Mouse (Mus musculus): Measurements from ENCODE around the gene Fetub. TPM values are rescaled to one million over a fixed set of nuclear protein-coding genes. Genes with fewer than 3 reads are reported as not detected.

The Fetub gene
- total RNA-seq (2021): not detected
- long read RNA-seq, experiment 1: 0 reads
- long read RNA-seq, experiment 2: 0 reads

DNA sequence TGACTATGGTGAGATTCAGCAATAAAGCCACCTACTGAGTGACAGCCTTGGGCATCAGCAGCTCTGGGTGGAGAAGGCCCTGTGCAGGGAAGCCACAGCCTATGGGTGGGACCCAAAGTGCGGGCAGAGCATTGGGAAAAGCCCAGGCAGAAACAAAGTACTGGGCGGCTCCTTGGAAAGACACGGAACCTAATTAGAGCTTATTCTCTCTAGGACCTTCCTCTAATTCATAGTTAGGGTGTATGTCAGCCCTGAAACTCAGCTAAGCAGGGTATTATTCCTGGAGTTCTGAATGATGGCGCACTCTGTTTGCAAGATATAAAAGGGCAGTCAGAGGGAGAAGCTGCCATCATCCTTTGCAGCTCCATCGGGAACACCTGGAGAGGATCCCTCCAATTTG is at the start of gene Fetub:
Gene Fetub, plus strand, starts transcription at position 301 of the 400 bp plus-strand sequence.
- DNase-seq: no peak

DNA sequence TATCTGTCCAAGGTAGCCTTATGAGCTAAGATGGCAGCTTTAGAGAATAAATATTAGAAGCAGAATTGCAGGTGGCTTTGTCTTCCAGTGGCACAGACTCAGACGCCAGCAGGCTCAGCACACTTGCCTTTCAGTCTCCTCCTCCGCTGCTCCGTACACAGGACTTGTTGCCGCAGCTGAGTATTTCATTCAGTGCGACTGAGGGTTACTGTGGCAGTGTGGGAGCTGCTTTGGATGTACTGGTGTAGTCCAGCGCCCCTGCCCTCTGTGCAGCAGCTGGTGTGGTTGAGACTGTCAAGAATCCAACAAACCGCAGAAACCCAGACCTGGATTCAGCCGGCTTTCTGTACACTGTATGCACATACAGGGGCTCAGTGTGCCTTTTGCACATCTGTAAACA is 45.7 kb upstream of the Fetub start:
- no peak for DNase-seq

DNA sequence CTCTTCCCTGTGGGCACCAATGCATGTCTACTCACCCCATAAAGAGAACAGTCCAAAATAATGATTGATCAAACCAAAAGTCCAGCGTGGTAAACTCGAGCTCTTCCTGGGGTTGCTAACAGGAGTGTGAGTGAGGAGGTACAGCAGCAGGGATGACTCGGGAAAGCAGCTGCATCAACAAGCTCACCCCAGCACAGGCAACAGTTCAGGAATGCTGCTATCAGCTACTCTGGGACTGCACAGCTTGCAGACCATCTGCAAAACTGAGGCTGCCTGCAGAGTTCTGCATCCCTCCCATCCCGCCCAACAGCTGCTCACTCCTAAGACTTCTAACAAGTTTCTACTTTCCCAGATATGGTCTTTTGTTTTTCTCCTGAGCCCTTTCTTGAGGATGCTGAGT is 44.8 kb upstream of the Fetub start:
- no peak for DNase-seq

DNA sequence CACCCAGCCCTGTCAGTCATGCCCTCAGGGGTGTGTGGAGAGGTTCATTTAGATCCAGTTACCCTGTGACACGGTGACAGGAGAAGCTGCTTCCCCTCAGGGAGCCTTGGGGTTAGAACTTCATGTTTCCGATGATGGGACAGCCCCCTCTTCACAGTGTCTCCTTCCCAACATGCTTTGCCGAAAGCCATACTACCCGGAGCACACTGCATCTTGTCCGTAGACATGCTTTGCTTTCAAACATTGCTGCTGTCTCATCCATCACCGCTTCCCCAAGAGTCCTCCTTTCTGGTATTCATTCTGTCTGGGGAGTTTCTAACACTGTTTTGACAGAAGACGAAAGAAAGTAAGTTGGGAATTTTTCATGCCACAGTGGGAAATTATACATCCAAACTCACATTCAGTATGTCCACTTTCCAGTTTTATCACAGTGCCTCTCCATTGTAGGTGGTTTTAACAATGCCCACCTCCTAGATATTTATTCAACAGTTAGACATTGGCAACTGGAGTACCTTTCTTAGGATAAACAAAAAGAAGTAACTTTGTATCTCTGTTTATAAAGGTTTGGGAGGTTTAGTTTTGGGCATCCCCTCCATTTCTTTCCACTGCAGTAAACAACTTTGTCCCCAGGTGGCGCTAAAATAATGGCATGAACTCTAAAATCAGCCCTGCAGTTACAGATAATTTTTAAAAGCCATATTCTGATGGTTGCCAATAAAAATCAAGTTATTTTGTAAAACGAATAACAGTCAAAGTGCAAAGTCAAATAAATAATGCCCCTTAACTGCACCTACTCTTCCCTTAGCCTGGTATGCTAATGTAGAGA is 41.7 kb upstream of the Fetub start:
- no peak for DNase-seq

DNA sequence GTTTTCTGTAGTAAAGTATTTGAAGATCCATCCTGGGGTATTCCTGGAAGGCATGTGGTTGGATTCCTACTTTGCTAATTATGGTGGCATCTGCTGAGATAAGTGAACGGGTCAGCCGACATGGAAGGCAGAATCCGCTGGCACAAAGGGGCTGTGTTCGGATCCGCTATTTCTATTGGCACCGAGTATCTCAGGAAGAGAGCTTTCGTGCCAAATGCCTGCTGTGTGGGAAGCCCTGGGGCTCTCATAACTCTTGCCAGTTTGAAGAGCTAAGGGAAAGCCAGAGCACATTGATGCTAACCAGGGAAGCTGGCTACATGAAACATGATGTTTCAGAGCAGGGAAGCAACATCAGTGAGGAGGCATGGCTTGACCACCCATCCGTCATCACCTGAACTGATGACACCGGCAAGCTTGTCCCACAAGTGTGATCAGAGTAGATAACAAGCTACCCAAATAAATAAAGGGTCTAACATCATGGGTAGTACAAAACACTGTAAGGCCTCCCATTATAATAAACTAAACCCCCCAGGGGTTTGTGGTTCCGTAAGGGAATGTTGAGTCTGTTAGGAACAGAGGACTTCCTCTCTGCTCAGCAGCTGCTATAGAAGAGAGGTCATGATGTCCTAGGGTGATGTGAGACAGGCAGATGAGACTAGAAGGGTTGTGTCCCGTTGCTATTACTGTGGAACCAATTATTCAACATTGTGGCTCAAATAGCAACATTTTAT is 40.3 kb upstream of the Fetub start:
- DNase-seq: no peak

DNA sequence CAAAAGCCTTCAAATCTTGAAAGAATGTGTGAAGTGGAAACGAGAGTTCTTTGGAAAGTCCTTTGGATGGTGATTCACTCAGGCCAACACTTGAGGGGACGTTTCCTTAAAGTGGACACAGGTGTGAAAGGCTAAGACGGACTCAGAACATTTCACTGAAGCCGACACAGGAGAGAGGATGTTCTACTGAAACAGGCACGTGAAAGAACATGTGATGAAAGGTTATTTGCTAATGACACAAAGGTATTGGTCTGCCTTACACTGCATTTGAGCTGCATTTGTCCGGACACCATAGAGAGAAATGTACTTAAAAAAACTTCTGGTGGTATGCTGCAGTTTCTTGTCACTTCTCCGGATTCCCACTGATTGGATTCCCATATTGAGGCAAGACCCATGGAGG is 39.4 kb upstream of the Fetub start:
- DNase-seq: no peak

DNA sequence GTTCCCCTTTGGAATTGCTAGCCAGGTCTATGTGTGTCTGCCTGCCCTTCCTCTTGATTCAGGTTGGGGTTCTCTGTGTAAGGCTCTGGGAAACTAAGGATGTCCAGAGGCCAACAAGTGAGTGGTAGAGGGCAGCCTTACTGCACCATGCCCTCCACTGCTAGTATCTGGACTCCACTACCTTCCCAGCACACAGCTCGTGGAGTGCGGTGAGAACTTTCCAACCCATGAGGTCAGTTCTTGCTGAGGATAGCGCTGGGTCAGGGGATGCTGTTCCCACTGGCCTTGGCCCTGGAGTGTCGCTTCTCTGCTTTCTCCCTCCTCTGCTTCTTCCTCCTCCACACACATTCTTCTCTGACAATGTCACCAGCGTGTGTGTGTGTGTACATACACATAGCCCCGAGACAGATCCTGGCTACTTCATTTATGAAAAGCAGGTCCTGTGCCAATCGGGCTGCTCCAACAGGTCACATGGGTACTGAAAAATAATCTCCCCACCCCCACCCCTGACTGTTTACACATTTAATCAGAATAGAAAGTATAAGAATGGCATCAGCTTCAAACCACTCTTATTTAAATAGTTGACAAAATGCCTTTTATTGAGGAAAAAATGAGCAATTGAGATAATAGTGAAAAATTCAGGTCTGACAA is 38.1 kb upstream of the Fetub start:
- no peak for DNase-seq

DNA sequence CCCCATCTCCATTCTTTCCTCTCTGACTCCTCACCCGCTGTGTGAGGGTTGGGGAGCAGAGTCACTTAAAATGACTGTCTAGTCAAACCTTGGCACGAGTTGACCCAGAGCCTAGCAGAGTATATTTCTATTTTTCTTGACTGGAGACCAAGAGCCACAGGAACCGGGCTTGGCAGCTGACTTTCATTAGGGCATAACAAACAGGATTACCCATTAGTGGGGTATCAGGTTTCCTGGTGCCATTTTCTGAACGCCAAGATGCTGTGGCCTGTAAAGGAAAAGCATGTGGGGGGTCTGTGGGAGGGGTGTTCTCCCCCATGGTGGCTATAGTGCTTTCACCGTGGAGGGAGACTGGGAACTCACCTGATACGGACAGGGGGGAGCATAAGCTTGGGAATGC is 37.2 kb upstream of the Fetub start:
- no peak for DNase-seq

DNA sequence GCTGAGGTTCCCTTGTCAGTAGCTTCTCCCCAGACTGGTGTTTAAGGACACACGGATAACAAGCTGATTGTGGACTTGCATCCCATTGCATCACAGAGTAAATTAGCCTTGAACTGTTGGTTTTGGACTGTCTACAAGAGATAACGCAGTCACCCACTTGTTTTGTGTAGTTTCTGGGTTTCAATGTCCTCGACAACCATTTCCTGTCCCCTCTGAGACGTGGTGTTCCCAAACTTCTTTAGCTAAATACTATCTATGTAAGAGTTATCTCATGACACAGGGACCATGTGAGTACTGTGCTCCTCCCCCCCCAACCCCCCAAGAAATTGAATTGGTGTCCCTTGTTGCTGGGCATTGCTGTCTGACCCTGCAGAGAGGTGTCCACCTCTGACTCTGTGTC is 36.6 kb upstream of the Fetub start:
- no peak for DNase-seq

DNA sequence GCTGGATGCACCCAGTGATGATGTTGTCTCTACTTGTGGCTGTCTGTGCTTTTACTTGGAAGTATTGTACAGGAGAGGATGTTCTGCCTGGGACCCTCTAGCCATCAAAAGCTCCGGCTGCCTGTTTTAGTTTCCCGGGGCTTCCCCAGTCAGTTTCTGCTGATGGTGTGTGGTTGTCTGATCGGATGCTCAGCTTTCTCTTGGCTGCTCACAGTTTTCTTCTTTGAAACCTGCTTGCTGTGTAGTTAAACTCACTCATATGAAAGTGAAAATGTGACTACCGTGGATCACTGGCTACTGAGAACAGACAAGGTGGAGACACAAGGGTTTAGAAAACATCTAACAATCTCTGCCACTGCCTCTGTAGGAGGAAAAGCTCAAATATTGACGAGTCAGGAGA is 34.7 kb upstream of the Fetub start:
- DNase-seq: no peak

DNA sequence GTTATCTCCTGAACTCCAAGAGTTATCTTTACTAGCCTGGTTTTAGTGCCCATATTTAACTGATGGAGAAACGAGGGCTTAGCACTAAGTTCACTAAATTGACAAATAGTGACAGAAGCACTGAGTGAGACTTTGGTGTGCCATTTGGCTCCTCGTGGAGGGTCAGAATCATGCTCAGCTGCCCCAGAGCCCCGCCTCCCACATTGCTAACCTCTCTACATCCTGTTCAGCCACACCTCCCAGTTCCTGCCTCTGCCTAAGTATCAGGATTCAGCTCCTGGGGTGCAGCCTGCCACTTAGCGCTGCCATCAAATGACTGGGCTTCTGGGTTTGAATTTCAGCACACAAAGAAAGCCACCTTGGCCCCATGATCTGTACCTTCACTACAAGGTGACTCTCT is 32.8 kb upstream of the Fetub start:
- no peak for DNase-seq

DNA sequence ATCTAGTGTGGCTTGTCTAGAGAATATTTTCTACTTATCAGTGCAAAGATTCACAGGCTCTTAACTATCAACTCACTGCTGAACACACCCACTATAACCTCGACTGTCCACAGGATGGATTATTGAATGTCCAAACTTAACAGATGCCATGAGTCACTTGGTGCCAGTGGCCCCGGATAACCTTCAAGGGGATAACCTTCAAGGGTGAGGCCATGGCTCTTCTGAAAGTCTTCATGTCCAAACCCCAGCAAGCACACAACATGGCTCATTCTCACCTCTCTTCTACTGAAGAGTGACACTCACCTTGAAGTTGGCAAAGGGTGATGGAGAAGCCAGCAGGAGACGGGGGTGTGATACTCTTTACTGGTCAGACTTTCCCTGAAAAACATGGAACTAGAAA is 31.4 kb upstream of the Fetub start:
- no peak for DNase-seq

DNA sequence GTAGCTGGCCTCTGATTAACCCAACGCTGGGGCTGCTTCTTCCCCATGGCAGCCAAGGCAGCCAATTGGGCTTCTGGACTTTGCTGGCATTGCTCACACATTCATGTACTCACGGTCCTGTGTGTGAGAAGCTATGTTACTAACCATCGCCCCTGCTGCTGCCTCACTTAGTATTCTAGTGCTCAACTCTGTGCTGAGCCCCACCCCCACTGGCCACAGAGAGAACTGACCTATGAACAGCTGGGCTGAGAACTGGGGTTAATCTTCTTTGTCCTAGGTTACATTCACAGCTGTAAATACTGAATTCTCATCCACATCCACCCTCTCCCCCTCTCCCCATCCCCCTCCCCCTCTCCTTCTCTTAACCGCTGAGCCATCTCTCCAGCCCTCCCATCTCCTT is 29.3 kb upstream of the Fetub start:
- no peak for DNase-seq

DNA sequence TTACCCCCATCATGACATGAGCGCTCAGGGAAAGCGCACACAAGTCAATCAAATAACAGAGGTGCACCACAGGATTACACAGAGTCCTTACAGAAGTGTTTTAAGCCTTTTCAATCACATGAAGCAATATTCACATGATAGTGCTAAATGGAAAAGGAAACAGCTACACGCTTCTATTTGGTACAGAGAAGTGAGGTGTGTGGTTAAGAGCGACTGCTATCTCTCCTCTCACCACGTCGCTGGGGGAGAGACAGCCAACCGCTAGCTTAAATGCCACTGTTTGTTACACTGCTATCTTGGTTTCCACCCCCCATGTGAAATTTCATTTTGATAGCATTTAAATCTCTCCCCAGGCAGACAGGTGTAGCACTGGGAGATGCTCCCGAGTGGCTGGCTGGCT is 28.4 kb upstream of the Fetub start:
- DNase-seq: no peak

DNA sequence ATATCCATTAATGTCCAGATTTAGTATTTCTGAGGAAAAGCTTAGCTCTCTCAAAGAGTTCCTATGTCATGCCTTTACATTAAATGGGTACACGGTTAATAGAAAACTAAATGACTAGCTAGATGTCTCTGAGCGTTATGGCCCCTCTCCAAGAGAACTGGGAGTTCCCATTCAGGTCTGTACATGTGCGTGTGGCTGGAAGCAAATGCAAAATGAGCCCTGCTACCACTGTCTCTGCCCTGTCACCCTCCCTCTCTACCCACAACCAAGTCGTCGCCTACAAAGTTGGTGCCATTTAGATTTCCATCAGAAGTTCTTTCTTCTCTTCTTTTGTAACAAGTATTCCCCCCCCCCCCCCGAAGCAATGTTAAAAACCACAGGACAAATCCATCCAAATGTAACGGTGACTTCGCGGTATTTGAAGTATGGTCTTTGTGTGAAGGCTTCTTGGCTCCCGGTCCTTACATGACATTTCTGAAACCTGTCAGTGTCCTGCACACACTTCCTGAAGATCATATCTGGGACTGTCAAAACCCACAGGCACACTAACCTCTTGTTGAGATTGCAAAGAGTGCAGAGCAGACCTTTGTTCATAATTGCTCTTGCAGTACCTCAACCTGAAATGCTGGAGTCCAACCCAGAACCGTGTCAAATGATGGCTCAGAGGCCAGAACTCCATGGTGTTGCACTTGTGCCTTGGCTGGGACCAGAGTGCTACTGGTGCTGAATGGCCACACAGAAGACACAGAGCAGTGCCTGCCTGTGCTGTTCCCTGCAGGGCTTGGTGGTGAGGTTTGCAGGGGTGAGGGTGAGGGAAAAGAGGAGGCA is 27.2 kb upstream of the Fetub start, which contains the start of gene Ahsg:
Gene Ahsg, plus strand, starts transcription at position 595 of the 828 bp plus-strand sequence.
- no peak for DNase-seq

DNA sequence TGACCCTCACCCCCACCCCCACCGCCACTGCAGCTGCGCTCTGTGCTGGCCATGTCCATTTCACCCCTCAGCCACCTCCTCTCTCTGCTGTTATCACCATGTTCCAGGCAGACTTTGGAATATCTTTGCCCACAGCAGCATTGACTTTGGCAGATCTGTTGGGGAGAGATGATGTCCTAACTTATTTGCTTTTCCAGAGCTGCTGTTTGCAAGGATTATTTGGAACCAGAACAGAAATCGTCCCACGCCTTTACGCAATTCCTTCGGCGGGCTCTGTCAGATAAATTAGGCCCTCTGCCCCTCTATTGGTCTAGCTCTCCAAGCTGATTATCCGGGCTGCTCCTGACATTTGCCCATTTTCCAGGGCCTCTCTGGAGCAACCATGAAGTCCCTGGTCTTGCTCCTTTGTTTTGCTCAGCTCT is 26.4 kb upstream of the Fetub start:
- no peak for DNase-seq

DNA sequence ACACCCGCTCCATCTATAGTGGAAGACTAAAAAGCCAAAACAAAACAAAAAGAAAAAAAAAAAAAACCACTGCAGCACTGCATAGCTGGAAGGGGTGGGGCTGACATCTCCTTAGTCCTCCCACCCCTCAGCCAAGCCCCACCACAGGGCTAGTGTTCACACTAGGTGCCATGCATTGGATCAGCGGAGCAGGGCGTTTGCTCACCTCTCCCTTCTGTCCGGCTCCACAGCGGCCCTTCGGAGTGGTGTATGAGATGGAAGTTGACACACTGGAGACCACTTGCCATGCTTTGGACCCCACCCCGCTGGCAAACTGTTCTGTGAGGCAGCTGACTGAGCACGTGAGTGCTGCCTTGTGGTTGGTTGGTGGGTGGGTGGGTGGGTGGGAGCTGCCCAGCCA is 24.0 kb upstream of the Fetub start:
- DNase-seq: no peak

DNA sequence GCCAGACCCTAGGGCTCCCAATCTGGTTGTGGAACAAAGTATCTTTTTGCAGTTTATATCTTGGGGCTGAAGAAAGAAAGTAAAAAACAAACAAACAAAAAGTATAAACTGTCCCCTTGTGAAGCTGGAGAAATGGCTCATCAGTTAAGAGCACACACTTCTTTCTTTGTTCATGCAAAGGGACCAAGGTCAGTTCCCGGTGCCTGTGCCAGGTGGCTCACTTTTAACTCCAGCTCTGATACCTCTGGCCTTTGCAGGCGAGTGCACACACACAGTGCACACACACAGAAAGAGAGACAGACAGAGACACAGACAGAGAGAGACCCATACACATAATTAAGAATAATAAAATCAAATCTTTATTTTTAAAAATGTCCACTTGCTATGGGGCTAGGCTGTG is 21.5 kb upstream of the Fetub start:
- no peak for DNase-seq

DNA sequence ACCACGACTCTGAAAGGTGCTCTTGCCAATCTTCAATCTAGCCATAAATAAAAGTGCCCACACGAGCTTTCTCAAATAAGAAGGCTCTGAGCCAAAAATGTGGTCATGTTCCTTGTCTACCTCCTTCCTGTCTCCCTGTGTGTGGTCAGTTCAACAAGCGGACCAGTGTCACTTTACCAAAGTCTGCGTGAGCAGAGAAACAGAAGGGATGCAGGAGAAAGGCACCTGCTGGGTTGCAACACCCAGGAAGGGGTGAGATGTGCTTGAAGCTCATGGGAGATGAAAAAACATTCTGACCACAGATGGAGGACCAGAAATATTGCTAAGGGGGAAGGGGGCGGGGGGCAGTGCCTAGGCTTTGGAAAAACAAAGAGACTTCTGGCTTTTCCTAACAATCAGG is 18.8 kb upstream of the Fetub start:
- no peak for DNase-seq

DNA sequence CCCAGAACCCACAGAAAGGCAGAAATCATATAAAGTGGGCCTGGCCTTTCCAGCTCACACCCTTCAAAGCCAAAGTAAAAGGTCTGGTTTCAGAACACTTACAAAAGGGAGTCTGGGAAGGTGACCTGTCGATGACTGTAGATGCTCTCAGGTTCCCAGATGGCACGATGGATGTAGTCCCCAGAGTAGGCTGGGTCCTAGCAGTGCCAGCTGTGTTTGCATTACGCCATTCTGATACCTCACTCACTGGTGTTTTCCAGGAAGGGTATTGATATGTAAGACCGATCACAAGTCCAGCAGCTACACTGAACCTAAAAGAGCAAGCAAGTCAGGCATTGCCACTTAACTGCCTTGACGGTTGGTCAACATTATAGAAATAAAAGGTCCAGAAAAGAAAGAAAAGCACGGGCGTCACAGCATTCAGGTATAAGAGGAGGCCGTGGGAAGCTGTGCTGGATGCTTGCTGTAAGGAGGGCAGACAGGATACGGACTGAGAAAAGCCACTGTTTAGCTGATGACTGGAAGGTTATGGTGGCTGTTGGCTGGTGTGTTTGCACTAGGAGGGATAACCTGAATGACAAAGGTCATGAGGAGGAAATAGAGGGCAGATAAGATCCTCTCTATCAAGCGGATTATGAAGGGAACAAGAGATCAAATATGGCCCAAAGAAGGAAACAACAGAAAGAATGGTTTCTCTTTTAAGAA is 18.1 kb upstream of the Fetub start:
- DNase-seq: no peak

DNA sequence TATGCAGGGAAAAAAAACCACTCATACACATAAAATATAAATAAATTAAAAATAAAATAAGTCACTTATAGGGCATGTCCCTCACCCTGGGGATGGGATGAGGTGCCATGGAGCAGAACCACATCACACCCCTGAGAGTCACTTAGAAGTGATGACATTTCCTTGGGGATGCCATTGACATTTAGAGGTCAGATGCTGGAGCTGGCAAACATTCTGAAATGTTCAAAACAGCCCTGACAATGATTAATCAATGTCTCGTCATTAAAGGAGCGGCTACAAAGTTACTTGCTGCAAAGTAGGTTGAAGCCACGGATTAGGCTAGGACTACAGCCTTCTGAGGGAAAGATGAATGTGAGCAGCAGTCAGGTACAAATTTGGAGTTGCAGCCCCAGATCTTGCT is 16.8 kb upstream of the Fetub start:
- no peak for DNase-seq

DNA sequence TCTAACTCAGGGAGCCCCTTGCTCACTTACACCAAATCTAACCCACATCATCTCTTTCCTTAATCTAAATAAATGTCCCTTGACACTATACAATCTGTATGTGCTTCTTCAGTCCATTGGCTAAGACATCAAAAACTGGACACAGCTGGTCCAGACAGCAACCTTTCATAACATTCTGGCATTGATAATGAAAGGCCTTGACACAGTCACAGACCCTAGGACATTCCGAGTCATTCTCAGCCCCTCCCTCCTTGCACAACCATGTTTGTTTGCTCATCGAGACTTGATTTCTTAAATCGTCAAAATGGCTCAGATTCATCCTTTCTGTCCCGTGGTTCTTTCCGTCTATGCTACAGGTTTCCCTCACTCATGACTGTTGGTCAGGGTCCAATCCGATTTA is 8.8 kb upstream of the Fetub start:
- no peak for DNase-seq

All from gastrocnemius, postnatal 25 days (tissue).